Mouse (Mus musculus) retina, postnatal 7 days (tissue): Measurements from ENCODE around the gene Elmo2.

Experiments
- DNase-seq: peaks from one replicate; pipeline ENCODE4 v3.0.0-alpha.2; 2012; ENCODE audit warnings: low read depth, low spot score

Gene Elmo2

DNA sequence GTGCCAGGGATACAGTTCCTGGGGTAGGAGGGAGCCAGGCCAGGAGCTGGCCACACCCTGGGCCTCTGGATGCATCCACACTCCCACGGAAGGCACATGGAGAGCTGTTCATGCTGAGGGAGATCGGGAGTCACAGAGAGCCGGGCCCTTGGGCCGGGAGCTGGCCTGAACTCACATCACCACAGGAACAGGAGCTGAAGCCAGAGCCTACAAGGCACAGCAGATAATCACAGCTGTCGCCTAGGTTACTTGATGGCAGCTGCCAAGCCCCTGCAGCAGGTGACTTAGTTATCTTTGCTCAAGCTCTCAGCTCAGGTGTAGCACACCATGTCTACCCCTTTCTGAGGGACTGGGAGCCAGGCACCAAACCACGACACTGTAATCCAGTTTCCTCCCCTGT is 68.0 kb downstream of the Elmo2 start:
- DNase-seq = no peak

DNA sequence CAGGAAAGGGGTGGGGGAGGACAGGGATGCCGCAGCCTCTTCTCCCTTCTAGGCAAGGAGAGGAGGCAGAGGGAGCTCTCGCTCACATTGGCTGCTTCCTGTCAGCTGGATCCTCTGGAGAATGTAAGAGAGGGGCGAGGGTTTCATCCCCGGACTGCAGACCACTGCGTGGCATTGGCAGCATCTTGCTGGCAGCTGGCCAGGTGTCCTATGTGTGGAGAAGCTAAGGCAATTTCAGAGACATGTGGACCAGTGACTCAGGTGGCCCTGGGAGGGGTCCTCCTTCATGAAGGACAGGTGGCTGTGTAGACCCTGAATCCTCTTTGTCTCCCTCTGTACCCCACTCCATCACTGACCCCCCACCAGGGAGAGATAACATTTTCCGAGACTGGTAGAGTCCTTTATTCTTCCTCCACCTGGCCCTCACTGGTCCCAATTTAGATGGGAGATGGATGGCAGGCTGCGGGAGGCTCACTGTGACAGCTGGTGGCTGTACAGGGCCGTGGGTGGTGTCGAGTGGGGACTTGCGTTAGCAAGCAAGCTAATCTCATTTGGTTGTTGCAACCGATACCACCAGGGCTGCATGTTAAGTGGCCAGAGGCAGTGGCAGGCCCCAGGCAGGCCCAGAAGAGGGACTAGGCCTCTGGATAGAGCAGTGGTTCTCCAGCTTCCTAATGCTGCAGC is 69.0 kb downstream of the Elmo2 start:
- DNase-seq = no peak

DNA sequence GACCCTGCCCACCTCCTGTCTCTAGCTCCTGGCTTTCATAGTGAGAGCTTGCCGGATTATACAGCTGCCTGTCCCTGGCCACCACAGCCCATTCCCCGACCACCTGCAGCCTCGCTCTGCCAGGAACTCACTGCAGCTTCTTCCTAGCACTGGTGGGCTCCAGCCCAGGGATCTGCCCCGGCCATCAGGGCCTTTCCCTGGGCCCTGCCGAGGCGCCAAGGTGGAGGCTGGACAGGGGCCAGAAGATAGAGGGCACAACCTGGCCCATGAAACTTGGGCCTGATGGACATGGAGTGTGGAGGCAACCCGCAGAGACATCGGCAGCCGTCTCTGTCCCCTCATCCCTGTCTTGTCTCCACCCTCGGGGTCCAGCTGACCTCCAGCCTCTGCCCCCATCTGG is 70.1 kb downstream of the Elmo2 start:
- no peak for DNase-seq

DNA sequence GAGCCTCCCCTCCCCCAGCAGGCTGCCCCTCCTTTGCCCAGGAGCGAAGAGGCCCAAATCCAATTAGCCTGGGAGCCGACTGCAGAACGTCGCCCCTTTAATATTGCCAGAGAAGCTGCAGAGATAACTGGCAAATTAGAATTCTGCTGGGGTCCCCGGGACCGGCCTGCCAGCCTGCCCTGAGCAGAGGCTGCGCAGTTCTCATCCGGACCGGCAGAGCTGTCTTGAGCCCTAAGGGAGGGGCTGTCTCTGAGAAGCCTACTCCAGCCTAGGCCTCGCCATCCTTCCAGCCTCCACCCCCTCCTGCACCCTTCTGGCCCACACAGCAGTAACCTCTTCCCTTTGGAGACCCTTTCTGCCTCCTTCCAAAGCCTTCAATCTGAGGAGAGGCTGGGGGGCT is 72.4 kb downstream of the Elmo2 start:
- DNase-seq = no peak

DNA sequence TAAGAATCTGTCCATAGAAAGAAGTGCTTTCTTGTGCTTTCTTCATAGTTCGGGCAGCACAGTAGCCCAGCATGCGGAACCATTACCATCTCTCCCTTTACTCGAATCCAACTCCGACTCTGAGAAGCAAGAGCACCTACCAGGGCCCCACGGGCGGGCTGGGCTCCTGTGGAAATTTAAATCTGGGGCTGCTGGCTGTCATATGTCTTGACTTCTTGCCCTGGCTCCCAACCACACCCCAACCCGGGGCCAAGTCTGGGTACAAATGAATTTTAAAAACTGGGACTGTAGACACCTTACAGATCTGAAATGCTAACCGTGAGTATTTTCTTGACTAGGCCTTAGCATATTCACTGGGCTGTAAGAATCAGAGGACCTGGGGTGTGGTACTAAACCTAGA is 73.0 kb downstream of the Elmo2 start:
- DNase-seq = no peak

DNA sequence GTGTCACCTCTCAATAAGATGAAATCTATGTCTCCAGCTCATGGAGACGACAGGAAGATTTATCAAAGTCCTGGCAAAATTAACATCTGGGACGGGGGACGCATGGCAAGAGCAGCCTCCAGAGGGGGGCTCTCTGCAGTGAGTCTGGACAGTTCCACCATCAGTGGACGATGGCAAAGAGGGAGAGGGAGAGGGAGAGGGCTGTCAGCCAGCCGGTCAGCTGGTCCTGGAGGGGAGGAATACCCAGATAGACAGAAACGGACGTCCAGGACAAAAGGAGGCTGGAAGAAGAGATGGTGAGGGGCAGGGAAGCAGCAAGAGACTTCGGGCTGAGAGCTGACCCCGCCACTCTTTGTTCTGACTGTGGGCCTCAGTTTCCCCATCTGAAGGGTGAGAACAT is 73.5 kb downstream of the Elmo2 start:
- no peak for DNase-seq

DNA sequence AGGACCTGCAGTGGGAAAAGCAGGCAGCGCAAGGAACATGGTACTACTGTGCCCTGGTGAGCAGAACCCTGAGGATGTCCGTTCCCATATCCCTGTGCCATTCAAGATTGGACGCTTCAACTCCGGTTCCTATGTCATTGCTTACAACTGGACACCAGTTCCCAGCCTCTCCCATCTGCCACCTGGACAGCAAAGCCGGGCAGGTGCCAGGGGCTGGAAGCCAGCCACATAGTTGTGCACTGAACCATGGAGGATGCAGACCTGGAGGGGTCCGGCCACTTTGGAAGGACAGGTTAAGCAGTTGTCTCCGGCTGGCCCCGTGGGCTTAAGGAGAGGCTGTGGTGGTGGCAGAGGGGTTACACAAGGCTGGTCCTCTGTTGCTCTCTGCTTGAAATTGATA is 73.9 kb downstream of the Elmo2 start:
- DNase-seq = no peak

DNA sequence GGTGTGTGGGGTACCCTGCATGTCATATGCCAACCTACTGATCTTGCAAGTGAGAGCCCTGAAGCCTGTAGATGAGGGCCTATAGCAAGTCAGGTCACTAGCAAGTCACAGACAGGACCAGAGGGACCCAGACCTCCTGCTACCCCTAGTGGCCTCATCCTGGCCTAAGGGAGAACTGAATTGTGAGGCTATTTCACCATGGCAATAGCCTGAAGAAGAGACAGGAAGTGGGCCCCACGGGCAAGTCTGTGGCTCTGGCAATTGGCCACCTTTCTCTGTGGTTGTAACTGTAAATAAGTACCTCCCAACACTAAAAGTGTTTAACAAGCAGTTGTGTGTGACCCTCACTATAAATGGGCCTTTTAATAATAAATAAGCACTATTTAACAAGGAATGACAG is 75.4 kb downstream of the Elmo2 start:
- no peak for DNase-seq

DNA sequence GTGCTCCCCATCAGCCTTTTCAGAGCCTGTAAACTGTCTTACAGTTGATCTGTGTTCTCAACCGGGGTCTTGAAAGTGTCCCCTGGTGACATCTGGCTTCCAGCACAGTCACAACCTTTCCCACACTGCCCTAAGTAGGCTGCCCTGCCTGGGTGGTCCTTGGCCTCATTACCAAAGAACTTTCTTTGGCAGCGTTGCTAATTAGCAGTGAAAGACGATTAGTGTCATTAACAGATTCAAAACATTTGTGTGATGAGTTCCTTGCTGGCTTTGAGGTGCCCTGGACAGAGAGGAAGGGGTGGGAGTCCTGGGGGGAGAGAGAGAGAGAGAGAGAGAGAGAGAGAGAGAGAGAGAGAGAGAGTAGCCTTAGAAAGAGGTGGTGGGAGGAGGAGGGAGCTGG is 77.3 kb downstream of the Elmo2 start:
- peak; percentile 57 for DNase-seq

DNA sequence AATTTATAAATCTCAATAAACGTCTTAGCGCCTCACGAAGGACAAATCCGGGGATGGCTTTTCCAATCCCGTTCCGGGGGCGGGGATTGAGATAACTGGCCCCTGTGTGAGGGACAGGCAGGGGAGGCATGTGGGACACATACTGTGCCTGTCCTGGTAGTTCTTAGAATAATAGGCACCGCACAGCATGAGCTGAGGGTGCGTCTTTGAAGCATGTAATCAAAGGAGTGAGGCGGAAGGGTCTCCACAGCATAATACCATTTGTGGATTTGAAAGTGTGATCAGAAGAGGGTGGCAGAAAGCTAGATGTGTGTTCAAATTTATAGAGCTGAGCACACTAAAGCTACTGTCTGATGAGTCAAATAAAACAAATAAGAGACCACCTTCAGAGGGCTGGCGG is 79.9 kb downstream of the Elmo2 start:
- no peak for DNase-seq

DNA sequence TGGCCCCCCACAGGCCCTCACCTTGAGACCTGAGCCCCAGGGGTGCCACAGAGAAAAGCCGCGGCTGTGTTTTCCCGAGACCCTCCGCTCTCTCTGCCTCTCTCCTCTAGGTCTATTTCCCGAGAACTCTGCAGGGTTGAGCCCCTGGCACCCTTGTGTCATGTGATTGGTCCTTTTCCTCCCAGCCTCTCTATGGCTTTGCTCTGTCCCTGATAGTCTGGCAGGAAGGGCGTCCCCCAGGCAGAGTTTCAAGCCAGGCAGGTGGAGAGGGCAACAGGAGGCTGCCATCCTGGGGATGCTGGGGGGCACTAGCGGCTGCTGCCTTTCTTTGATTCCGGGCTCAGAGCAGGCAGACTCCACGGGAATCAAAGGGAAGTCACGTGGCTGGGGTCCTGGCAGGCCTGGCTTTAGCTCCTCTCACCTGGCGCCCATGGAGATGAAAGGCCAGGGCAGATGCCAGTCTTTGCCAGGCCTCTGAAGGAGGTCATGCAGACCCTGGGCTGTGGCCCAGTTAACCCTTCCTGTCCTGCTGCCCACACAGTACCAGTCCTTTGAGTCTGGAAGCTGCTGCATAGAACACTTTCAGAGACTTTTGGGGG is 83.1 kb downstream of the Elmo2 start:
- no peak for DNase-seq

DNA sequence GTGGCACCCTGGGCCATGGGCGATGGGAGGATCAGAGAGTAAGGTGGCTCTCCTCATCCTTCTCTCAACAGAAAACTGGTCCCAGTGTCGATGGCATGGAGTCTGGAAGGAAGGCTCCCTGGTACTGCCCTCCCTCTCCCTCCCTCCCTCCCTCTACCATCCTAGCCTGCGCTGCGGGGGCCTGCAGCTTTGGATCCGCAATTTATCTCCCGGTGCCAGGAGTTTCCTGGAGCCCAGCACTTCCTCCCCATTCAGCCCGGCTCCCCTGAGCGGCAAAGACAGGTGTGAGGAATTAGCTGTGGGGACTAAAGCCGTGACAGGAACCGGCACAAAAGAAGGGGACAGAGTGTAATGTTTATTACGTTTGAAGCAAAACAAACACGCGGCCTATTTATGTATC is 83.7 kb downstream of the Elmo2 start:
- DNase-seq = no peak

DNA sequence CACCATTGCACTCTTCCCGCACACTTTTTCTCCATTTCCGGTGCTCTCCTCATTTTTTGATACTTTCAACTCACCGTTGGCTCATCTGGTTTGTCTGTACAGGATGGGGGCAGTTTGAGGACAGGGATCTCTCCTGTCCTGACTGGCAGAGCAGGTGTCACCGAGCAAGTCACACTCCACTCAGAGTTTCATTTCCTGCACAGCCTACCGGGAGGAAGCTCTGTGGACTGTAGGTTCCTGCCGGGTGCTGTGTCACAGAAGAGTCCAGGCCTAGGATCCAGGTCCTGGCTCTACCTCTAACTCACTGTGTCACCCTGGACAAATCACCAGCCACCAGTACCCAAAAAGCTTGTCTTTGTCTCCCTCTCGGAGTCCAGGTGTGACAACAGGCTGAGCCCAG is 84.5 kb downstream of the Elmo2 start:
- DNase-seq = no peak

DNA sequence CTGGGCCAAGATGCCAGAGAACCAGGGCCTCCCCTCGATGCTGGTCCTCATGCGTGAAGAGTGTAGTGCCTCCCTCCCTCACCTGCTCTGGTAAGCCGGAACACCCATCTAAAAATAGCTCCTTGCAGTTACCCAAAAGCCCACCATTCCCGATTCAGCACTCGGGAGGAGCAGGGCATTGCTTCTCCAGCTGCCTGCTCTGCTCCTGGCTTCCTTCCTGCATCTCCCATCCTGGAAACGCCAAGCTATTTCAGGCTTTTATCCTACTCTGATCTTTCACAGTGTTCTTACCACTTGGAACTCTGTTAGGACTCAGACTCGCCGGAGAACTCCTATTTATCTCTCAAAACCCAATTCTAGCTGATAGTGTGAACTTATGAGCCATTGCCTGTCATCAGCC is 85.9 kb downstream of the Elmo2 start:
- no peak for DNase-seq

DNA sequence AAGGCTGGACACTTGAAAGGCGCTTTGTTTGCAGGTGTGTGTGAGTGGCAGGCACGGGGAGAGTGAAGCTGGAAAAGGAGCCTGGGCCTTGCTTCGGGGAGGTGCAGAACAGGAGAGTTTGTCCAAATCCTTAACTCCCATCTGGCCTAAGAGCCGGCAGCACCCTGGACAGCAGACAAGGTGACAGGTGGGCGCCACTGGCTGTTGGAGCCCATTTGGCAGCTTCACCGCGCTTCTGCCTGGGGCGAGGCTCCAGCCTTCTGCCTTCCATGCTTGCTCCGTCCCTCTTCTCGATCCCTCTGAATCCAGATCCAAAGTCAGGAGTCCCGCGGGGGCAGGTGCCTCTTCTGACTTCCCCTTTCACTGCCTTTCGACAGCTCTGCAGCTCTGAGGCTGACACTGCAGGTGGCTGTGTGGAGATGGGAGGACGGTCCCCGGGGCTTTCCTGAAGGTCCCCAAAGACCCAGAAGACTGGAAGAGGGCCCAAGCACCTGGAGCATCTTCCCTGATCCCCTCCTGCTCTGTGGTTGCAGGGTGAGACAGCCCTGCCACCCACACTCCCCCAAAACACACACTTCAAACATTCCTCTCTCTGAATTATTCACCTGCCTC is 86.6 kb downstream of the Elmo2 start:
- no peak for DNase-seq

DNA sequence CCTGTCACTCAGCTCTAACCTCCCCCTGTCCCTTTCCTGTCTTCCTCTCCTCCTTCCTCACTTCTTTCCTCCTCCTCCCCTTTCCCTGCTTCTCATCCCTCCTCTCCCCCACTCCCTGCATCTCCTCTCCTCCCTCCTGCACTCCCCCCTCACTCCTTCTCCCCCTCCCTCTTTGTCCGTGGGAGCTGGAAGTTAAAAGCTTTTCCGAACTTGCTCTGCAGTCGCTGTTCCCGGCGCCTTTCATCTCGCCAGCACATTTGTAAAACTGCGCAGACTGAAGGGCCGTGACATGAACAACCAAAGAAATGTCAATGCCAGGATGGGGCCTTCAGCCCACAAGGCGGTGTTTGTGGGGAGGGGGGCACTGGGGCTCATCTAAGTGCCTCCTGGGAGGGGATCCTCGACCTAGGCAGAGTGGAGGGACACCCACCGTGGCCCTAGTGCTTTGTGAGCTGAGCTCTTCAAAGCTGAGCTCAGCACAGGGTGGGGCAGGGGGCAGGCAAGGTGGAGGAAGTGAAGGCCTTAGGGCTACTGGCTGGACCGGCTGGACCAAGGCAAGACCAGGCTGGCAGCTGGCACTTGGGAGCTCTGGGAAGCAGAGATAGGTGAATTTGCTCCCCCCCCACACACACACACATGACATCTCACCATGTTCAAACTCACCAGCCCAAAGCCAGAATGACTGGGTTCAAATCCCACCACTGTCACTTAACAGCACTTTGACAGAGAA is 87.7 kb downstream of the Elmo2 start:
- no peak for DNase-seq
